Mouse (Mus musculus) heart, adult 2 months (tissue): ENCODE results near the gene Ralb.

Experiments
- CTCF ChIP-seq: fragments of 200-600 bp; IDR thresholded peaks from 2 replicates; pipeline ENCODE4 v1.8.1; 2022; ENCODE audit warnings: antibody characterized with exemption, mild to moderate bottlenecking, moderate library complexity
- POLR2A ChIP-seq: fragments of 200-500 bp; IDR thresholded peaks from 2 replicates; pipeline ENCODE4 v1.6.1; 2011; ENCODE audit warnings: mild to moderate bottlenecking, low read depth, low read length, control low read depth; ENCODE audit not compliant: insufficient read depth

- TF ChIP-seq CTCF (no peak), POLR2A (no peak)
These were observed 57.8 kb downstream of the Ralb start for GRCm38 (mm10) chr1:119446753-119447283.
